Mouse (Mus musculus) embryonic fibroblast, embryonic 13.5 days (primary cell): ENCODE data around the gene Pank4. TPM values are rescaled to one million over a fixed set of nuclear protein-coding genes. Genes with fewer than 3 reads are reported as not detected.
A peak's percentile ranks its signal among the peaks of the same experiment; 100 is the strongest.

Source experiments
- H3K27ac ChIP-seq: 2 replicates; pipeline ENCODE4 v1.5.1; 2012; ENCODE audit warnings: low read length, control low read depth, inconsistent platforms; ENCODE audit not compliant: insufficient read depth
- H3K4me1 ChIP-seq: 2 replicates; pipeline ENCODE4 v1.6.1; 2011; ENCODE audit warnings: low read length; ENCODE audit not compliant: control insufficient read depth, insufficient read depth
- H3K4me3 ChIP-seq: 2 replicates; pipeline ENCODE4 v1.5.1; 2011; ENCODE audit warnings: mild to moderate bottlenecking, control low read depth, low read length; ENCODE audit not compliant: insufficient read depth
- CTCF ChIP-seq: IDR thresholded peaks from 2 replicates; pipeline ENCODE4 v1.5.1; 2011; ENCODE audit warnings: mild to moderate bottlenecking, control low read depth, low read length, moderate library complexity, borderline replicate concordance; ENCODE audit not compliant: insufficient read depth
- POLR2A ChIP-seq: IDR thresholded peaks from 2 replicates; pipeline ENCODE4 v1.6.1; 2011; ENCODE audit warnings: low read depth, mild to moderate bottlenecking, control low read depth, low read length, moderate library complexity
- polyA plus RNA-seq: library from polyadenylated mRNA; stranded (reverse); fragments of >200 nt; gene quantifications from 2 replicates; pipeline ENCODE4 v1.2.4, GENCODE M21; 2011; ENCODE audit warnings: low read depth; ENCODE audit not compliant: missing spikeins, insufficient read length

Gene Pank4
- polyA plus RNA-seq, 1 experiment, result 19.8 TPM

GRCm38 (mm10) chr4:154943323-154944039, 20.4 kb upstream of the Pank4 start:
- H3K4me1 ChIP-seq, result no peaks in the 10 kb centered on the region
- no peak overlapping the region for H3K27ac ChIP-seq
- TF ChIP-seq CTCF (no peak), POLR2A (no peak)
- no peak overlapping the region for H3K4me3 ChIP-seq

- TF ChIP-seq CTCF (peak; percentile 76), POLR2A (no peak)
- Histone ChIP-seq H3K4me1 (no peaks in the 10 kb centered on the region), H3K4me3 (no peak overlapping the region), H3K27ac (no peak overlapping the region)
These were observed 19.8 kb upstream of the Pank4 start for GRCm38 (mm10) chr4:154944121-154944590.

GRCm38 (mm10) chr4:154946319-154946718, 17.6 kb upstream of the Pank4 start:
- H3K27ac ChIP-seq, result no peak overlapping the region
- TF ChIP-seq POLR2A, result no peak
- TF ChIP-seq CTCF, result no peak
- no peaks in the 10 kb centered on the region for H3K4me1 ChIP-seq
- no peak overlapping the region for H3K4me3 ChIP-seq

GRCm38 (mm10) chr4:154948066-154948939, 15.6 kb upstream of the Pank4 start:
- Histone ChIP-seq H3K27ac (no peak overlapping the region), H3K4me1 (no peaks in the 10 kb centered on the region), H3K4me3 (no peak overlapping the region)
- TF ChIP-seq CTCF (no peak), POLR2A (no peak)

GRCm38 (mm10) chr4:154948940-154949588, 14.9 kb upstream of the Pank4 start:
- Histone ChIP-seq H3K27ac (no peak overlapping the region), H3K4me3 (no peak overlapping the region), H3K4me1 (no peaks in the 10 kb centered on the region)
- TF ChIP-seq CTCF (no peak), POLR2A (no peak)

- TF ChIP-seq POLR2A (no peak), CTCF (no peak)
- Histone ChIP-seq H3K4me1 (no peaks in the 10 kb centered on the region), H3K4me3 (no peak overlapping the region), H3K27ac (no peak overlapping the region)
These were observed 14.3 kb upstream of the Pank4 start for GRCm38 (mm10) chr4:154949589-154949982.

- Histone ChIP-seq H3K4me3 (no peak overlapping the region), H3K4me1 (no peaks in the 10 kb centered on the region), H3K27ac (no peak overlapping the region)
- no peak for TF ChIP-seq POLR2A
- TF ChIP-seq CTCF, result no peak
These were observed 11.3 kb upstream of the Pank4 start for GRCm38 (mm10) chr4:154952461-154953241.

GRCm38 (mm10) chr4:154956604-154957003, 7.3 kb upstream of the Pank4 start:
- Histone ChIP-seq H3K27ac (no peak overlapping the region), H3K4me3 (no peak overlapping the region), H3K4me1 (no peaks in the 10 kb centered on the region)
- TF ChIP-seq POLR2A (no peak), CTCF (no peak)

GRCm38 (mm10) chr4:154957289-154957993, 6.5 kb upstream of the Pank4 start:
- TF ChIP-seq POLR2A (no peak), CTCF (no peak)
- Histone ChIP-seq H3K4me1 (no peaks in the 10 kb centered on the region), H3K4me3 (no peak overlapping the region), H3K27ac (no peak overlapping the region)
